Mouse (Mus musculus) bone marrow, adult 2 months (tissue): ENCODE results near the gene Arhgap15.

Experiments used
- CTCF ChIP-seq: fragments of 200-500 bp; IDR thresholded peaks from 2 replicates; pipeline ENCODE4 v1.5.1; 2011; ENCODE audit warnings: low read length, control low read depth; ENCODE audit not compliant: control insufficient read depth, insufficient read depth
- POLR2A ChIP-seq: fragments of 200-500 bp; IDR thresholded peaks from 2 replicates; pipeline ENCODE4 v1.6.1; 2011; ENCODE audit warnings: low read depth, mild to moderate bottlenecking, control low read depth, low read length, borderline replicate concordance; ENCODE audit not compliant: control insufficient read depth

DNA sequence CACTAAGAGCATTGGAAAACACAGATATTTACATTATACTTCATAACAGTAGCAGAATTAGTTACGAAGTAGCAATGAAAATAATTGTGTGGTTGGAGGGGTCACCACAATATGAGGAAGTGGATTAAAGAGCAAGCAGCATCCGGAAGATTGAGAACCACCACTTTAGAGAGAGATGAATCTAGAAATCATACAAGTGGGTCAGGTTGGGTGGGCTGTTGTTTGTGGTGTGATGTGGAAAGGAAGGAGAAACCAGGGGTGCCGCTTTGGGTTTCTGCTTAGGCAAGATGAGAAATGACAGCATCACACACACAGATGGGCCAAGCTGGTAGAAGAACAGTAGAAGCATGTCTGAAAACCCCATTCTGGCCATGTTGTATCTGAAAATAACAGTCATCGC, 575.2 kb downstream of the Arhgap15 start:
- TF ChIP-seq CTCF (no peak), POLR2A (no peak)
